Mouse (Mus musculus): Measurements from ENCODE around the gene Rab21.
A peak's percentile ranks its signal among the peaks of the same experiment; 100 is the strongest.

The Rab21 gene

DNA sequence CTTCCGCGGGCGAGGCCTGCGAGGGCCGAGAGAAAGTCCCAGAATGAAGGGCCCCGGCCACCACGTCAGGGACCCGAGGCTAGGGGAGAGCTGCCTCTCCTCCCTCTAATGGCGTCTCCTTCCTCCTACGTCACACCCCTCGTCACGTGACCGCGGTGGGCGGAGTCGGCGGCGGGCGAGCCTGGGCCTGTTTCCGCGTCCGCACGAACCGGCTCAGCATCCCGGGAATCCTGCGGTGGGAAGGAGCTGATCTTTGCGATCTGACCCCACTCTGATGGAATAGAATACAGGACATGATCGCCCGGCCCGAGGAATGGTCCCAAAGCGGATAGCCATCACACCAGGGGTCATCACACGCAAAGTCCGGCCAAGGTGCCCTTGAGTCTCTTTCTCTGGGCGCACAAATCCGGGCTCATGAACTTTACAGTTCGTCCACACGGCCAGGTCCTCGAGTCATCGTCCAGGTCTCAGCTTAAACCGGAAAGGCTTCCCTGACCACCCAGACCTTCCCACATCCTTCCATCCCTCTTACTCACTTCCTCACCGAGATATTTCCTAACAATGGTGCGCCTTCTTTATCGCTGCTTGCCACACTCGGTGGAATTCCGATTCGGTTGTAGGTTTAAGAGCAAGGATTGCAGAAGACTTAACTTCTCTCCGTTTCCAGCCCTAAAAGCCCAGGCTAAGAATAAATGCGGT lies at the start of gene Rab21:
TSS of gene Rab21 (minus strand) at position 122 of the 699 bp plus-strand sequence.
- peak; percentile 98 for DNase-seq (ENCODE audit: inconsistent ontology term)

DNA sequence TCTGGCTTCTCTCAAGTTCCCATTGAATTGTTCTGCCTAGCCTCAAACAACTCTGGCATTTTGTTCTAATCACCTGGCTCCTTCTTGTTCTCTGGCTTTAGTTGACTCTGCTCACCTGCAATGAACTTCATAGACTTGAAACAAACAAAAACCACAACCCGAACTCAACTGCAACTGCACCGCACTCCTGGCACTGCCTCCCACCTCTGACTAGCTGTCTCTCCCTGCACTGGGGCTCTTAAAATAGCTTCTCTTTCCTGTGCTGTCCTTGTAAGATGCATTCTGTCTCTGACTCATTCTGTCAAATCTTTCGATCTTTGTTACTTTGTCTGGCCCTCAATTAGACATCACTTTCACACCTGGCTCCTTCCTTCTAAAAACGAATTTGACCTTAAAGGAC lies 47.8 kb upstream of the Rab21 start:
- DNase-seq (ENCODE audit: inconsistent ontology term), result no peak

DNA sequence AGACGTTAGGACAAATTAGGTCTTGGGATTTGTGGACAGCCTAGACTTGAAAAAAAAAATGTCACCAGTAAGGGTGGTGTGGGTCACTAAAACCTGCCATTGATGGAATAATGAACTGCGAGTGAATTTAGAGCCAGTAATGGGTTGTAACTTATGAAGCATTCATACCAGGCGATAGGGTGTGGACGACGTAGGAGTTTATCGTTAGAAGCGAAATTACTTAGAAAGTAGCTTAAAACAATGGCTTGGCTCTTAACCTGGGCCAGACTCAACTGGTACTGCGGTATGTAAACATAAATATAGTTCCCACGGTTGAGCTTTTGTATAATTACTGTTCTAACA lies 47.2 kb upstream of the Rab21 start:
- no peak for DNase-seq (ENCODE audit: inconsistent ontology term)

- peak; percentile 98 for DNase-seq (ENCODE audit: inconsistent ontology term)
These were observed 46.6 kb upstream of the Rab21 start, which contains the start of gene Tmem19 for GRCm38 (mm10) chr10:115361840-115362622. Tmem19 (minus strand) TSS chr10:115362501.

GRCm38 (mm10) chr10:115359066-115359465 lies 43.7 kb upstream of the Rab21 start:
- no peak for DNase-seq (ENCODE audit: inconsistent ontology term)

- no peak for DNase-seq (ENCODE audit: inconsistent ontology term)
These were observed 43.0 kb upstream of the Rab21 start for GRCm38 (mm10) chr10:115358216-115358919.

- DNase-seq (ENCODE audit: inconsistent ontology term), result no peak
These were observed 40.7 kb upstream of the Rab21 start for GRCm38 (mm10) chr10:115356106-115356505.

DNA sequence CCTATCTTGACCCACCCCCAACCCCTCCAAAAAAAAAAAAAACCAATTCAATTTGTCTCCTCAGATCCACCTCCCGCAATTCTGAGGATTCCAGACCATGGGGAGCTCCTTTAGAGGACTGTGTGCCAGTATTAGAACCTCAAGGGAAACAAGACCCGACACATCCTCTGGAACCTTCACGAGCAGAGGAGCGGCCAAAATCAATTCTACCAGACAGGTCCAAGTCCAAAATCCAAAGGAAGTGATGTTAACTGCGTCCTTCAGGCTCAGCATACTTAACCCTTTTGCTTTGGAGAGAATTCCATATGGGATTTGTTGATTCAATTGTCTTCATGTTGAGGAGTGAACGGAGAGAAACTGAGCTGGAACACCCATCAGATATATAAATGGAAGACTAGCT lies 39.6 kb upstream of the Rab21 start:
- no peak for DNase-seq (ENCODE audit: inconsistent ontology term)

DNA sequence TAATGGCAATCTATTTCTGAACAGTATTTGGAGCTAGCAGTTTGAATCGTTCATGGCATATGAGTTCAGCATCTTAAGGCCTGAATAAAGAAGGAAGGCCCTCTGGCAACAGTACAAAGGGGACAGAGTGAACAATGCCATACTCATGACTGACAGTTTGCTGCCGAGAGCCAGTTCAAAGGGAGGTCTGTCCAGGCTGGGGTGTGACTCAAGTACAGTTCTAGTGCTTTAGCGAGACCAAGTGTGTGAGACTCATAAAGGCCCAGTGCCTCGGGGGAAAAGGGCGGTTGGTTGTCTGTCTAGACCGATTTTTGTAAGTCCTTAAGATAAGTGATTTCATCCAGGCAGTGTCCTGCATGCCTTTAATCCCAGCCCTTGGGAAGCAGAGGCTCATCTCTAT lies 39.2 kb upstream of the Rab21 start:
- DNase-seq (ENCODE audit: inconsistent ontology term), result peak; percentile 64

- no peak for DNase-seq (ENCODE audit: inconsistent ontology term)
These were observed 35.5 kb upstream of the Rab21 start for GRCm38 (mm10) chr10:115350810-115351397.

DNA sequence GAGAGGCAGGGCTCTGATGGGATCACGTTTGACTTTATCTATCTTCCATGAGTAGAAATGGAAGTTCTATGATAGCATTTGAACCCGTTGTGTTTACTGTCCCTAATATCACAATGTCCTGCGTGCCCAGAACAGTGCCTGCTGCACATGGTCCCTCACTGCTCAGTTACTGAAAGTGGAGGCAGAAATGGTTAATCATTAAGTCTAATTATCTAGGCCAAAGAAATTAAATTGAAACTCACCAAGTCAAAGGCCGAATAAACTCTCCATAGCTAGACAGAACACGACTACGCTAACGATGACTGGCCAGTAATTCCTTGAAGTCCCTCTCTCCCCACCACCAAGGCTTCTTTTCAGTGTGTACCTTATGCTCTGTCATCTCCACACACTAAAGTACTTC lies 34.1 kb upstream of the Rab21 start:
- DNase-seq (ENCODE audit: inconsistent ontology term), result no peak

DNA sequence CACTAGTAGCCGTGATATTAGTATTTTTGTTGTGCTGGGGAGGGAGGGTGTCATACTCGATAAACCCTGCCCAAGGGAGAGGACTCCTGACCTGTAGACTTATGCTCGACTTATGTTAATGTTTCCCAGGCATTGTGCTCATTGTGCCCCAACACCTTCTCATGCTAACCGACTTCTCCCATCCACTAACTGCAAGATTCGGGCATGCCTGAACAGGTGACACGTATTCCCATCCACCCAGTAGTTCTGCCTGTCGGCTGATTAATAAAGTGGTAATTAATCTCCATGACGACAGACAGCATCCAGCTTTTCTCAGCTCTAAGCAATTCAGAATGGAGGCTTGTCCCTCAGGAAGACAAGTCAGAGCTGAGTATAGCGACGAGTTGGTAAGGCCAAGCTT lies 33.6 kb upstream of the Rab21 start:
- DNase-seq (ENCODE audit: inconsistent ontology term), result no peak

DNA sequence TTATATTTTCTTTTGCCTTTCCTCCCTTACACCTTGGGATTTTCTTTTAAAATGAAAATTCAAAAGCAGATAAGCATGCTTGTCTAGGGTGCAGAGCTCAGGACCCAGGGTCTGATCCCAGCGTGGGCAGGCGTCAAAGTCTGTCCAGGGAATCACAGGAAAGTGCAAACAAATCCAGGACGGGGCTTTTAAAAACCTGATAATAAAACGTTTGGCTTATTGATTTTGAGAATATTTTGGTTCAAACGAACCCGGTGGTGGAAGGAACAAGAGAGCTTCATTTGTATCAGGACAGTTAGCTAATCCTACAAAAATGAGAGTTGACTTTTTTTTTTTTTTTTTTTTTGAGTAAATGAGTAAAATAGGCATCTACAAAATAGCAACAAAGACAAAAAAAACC lies 32.7 kb upstream of the Rab21 start:
- DNase-seq (ENCODE audit: inconsistent ontology term), result no peak

GRCm38 (mm10) chr10:115346444-115346843 lies 31.1 kb upstream of the Rab21 start:
- DNase-seq (ENCODE audit: inconsistent ontology term), result no peak

DNA sequence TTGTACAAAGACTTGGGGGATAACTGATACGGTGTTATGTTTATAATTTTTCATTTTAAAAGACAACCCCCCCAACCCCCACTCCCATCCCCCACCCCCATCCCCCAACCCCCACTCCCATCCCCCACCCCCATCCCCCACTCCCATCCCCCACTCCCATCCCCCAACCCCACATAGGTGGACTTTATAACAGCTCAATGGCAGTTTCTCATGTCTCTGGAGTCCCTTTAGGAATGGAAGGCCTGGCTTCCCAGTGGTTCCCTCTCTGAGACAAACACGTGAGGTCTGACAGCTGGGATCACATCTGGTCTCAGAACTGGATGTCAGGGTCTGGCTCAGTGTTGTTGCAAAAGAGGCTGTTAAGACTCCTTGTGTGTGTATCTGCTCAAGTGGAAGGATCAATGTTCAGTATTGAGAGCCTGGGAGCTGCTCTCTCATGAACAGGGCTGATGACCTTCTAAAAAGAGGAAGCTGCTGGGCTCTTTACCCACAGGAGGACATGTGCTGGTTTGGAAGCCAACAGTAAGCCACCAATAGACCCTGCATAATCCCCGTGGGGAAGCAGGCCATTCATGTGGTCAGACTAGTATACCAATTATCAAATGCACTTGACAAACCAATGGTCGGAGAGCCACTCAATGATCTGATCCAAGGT lies 27.5 kb upstream of the Rab21 start:
- DNase-seq (ENCODE audit: inconsistent ontology term), result no peak

DNA sequence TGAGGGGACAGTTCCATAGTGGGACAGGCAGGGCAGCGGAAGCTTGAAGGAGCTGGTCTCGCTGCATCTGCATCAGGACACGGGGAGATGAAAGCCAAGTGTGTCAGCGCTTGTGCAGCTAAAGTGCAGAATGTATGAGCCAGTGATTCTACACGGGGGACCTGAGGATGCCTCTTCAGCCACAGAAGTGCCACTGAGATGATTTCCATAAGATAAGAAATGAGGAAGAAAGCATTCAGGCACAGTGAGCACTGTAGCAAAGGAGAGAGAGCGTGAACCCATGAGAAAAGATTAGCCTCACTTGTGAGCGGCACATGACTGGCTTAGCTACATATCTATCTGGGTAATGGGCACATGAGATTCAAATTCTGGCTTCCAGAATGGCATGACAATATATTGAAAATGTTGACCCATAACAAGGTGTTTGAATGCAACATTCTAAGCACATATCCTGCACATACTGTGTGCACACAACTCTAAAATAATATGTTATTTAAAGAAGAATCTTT lies 24.5 kb upstream of the Rab21 start:
- DNase-seq (ENCODE audit: inconsistent ontology term), result no peak

- no peak for DNase-seq (ENCODE audit: inconsistent ontology term)
These were observed 21.5 kb upstream of the Rab21 start for GRCm38 (mm10) chr10:115336901-115337300.

GRCm38 (mm10) chr10:115333528-115333927 lies 18.1 kb upstream of the Rab21 start:
- DNase-seq (ENCODE audit: inconsistent ontology term), result peak; percentile 91

DNA sequence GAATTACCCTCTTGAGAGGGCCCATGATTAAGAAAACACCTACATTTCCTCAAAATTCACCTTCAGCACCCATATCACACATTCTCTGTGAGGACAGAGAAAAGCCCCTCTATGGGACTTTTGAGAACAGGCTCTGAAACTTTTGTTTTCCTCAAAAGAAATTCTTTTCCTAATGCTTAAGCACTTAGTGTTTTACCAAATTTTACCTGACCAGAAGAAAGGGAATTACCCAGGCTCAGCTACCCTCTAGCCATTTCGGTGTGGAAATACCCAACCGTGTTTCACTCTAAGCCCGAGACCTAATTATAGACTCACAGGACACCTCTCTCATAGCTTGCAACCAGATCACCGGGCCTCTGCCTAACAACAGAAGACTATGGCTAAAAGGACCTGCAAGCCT lies 17.6 kb upstream of the Rab21 start:
- DNase-seq (ENCODE audit: inconsistent ontology term), result no peak

DNA sequence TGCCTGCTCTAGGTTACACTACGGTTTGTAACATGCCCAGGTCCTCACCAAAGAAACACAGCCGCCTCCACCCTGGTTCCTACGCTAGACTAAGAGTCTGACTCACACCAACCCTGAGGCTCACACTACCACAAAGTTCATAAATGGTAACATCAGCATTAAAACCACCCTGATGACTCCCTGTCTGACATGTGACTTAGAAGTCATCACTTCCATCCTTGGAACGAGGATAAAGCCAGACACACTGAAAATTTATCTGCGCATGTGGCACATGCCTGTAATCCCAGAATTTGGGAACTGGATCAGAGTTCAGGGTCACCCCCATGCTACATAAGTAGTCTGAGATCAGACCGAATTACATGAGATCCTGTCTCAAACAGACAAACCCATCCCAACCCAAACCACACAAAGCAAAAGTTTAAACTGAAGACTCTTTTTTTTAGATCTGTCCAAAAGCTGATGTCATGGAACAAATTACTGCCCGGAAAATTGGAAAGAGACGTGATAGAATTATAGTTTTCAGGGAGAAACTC lies 17.1 kb upstream of the Rab21 start:
- peak; percentile 51 for DNase-seq (ENCODE audit: inconsistent ontology term)

- no peak for DNase-seq (ENCODE audit: inconsistent ontology term)
These were observed 13.7 kb upstream of the Rab21 start for GRCm38 (mm10) chr10:115329010-115329530.

Data from Muller cell, postnatal 12 days (primary cell).